8 mouse cellular contexts compared by ENCODE assay signal in the genomic region with DNA sequence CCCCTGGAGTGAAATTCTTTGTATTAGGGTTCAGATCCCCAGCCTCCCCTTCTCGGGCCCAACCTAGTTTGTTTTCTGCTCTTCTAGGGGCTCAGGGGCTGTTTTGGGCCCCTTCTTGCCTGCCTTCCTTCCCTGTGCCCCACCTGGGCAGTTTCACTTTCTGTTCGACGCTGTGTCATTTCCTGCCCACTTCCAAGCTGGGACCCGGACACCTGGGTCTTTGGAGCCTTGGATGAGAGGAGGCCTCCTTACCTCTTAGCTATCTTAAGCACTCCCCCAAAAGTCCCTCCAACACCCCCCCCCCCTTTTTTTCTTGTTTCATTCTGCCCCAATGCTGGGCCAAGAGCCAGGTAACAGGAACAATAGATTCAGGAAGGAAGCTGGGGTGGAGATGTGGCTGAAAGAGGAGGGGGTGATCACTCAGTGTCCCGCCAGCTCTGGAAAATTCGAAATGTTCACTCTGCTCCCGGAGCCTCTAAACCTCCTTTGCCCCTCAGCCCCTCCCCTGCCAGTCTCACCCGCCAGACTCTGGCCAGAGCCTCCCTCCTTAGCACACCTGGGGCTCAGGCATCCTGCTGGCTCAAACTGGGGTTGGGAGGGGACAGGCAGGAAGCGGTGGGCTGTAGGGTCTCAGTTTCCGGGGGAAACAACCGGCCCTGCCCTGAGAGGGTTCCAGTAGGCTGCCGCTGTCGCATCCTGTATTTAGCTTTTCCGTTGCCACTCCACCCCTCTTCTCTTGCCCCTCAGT. TPM values are rescaled to one million over a fixed set of nuclear protein-coding genes. Genes with fewer than 3 reads are reported as not detected.
A peak's percentile ranks its signal among the peaks of the same experiment; 100 is the strongest.
DNase-seq lines count a peak whose midpoint lies in the region; ATAC-seq and TF ChIP-seq lines count a peak whose summit lies in the region.

No protein-coding gene starts in this region.

- TF ChIP-seq CTCF in hindbrain, postnatal 0 days (IDR thresholded peaks at IDR 0.05; ENCODE audit: low read depth), result no peak
- no peak for TF ChIP-seq CTCF in liver, embryonic 14.5 days (IDR thresholded peaks at IDR 0.05; ENCODE audit: low read depth)

- TF ChIP-seq EP300 in liver, embryonic 14.5 days (IDR thresholded peaks at IDR 0.05; ENCODE audit: low read depth), result no peak

- H3K4me1 ChIP-seq in forebrain, embryonic 15.5 days, result peaks cover 35% of the 10 kb centered on the region
- peaks cover 11% of the 10 kb centered on the region; the same call in 1 of the 2 replicates for H3K4me1 ChIP-seq in hindbrain, postnatal 0 days (ENCODE audit: insufficient read depth, low read length)
- peaks cover 16 to 17% of the 10 kb centered on the region in 2 experiments for H3K4me1 ChIP-seq in liver, embryonic 14.5 days (replicated peaks; ENCODE audit: control insufficient read depth in 2 of 2, insufficient read depth in 2 of 2, low read length in 1 of 2)
- peaks cover 30% of the 10 kb centered on the region for H3K4me1 ChIP-seq in neural tube, embryonic 12.5 days

- no peaks in the 10 kb centered on the region for H3K27me3 ChIP-seq in forebrain, embryonic 15.5 days
- no peaks in the 10 kb centered on the region for H3K27me3 ChIP-seq in hindbrain, postnatal 0 days (ENCODE audit: insufficient read depth, low read length)
- no peaks in the 10 kb centered on the region for H3K27me3 ChIP-seq in liver, embryonic 14.5 days (ENCODE audit: control insufficient read depth, insufficient read depth, low read length)
- no peaks in the 10 kb centered on the region for H3K27me3 ChIP-seq in neural tube, embryonic 12.5 days (replicated peaks)

- H3K4me3 ChIP-seq in forebrain, embryonic 15.5 days, result peak overlapping the region; percentile 2; the same call in 1 of the 2 replicates
- 0 out of 2 replicates have a peak overlapping the region, but pooled peaks have one; percentile 1 for H3K4me3 ChIP-seq in hindbrain, postnatal 0 days (ENCODE audit: low read length)
- H3K4me3 ChIP-seq in liver, embryonic 14.5 days (ENCODE audit: insufficient read depth in 1 of 2, low read depth in 2 of 2, low read length in 2 of 2), result peak overlapping the region; percentile 58 to 68
- no peak overlapping the region for H3K4me3 ChIP-seq in neural tube, embryonic 12.5 days

- DNase-seq in embryo, embryonic 9.5 days (ENCODE audit: extremely low spot score), result peak; percentile 17
- no peak for DNase-seq in embryo, embryonic 11 days
- no peak for DNase-seq in hindbrain, postnatal 0 days (ENCODE audit: low spot score)
- DNase-seq in liver, embryonic 14.5 days (ENCODE audit: low read depth in 3 of 3, low spot score in 3 of 3), result no peak
- no peak for DNase-seq in layer of hippocampus, postnatal 25 days (ENCODE audit: extremely low spot score in 1 of 2, low spot score in 1 of 2)

- no peaks in the 10 kb centered on the region for H3K9me3 ChIP-seq in forebrain, embryonic 15.5 days
- H3K9me3 ChIP-seq in hindbrain, postnatal 0 days (ENCODE audit: low read length), result no peaks in the 10 kb centered on the region
- no peaks in the 10 kb centered on the region for H3K9me3 ChIP-seq in liver, embryonic 14.5 days (ENCODE audit: control insufficient read depth, low read length)
- no peaks in the 10 kb centered on the region for H3K9me3 ChIP-seq in neural tube, embryonic 12.5 days

- 41% methylated on average over 14 of the region's 14 CpGs for WGBS in forebrain, embryonic 15.5 days
- WGBS in hindbrain, postnatal 0 days, result 49% methylated on average over 14 of the region's 14 CpGs
- WGBS in liver, embryonic 14.5 days (ENCODE audit: insufficient replicate concordance), result 8% methylated on average over 14 of the region's 14 CpGs
- WGBS in neural tube, embryonic 12.5 days, result 39% methylated on average over 14 of the region's 14 CpGs

- 0 out of 2 replicates have a peak overlapping the region, but pooled peaks have one; percentile 22 for H3K27ac ChIP-seq in forebrain, embryonic 15.5 days (replicated peaks)
- 0 out of 2 replicates have a peak overlapping the region, but pooled peaks have one; percentile 11 for H3K27ac ChIP-seq in hindbrain, postnatal 0 days
- no peak overlapping the region; the same call in 1 of the 2 replicates for H3K27ac ChIP-seq in liver, embryonic 14.5 days
- H3K27ac ChIP-seq in neural tube, embryonic 12.5 days, result no peak overlapping the region

- peaks cover 14% of the 10 kb centered on the region for H3K36me3 ChIP-seq in forebrain, embryonic 15.5 days
- H3K36me3 ChIP-seq in hindbrain, postnatal 0 days (ENCODE audit: insufficient read depth, low read length), result peaks cover 8% of the 10 kb centered on the region
- H3K36me3 ChIP-seq in liver, embryonic 14.5 days (replicated peaks; ENCODE audit: control insufficient read depth, insufficient read depth, low read depth), result 0 out of 2 replicates have a peak, but pooled peaks cover under 1% of the 10 kb centered on the region
- peaks cover 38% of the 10 kb centered on the region for H3K36me3 ChIP-seq in neural tube, embryonic 12.5 days

- H3K4me2 ChIP-seq in forebrain, embryonic 15.5 days (replicated peaks), result peak overlapping the region; percentile 99
- H3K4me2 ChIP-seq in hindbrain, postnatal 0 days (ENCODE audit: low read depth, low read length), result peak overlapping the region; percentile 37
- H3K4me2 ChIP-seq in liver, embryonic 14.5 days (ENCODE audit: low read depth), result peak overlapping the region; percentile 84
- peak overlapping the region; percentile 97 for H3K4me2 ChIP-seq in neural tube, embryonic 12.5 days (replicated peaks)

- ATAC-seq in forebrain, embryonic 15.5 days (replicated peaks), result no peak
- no peak for ATAC-seq in hindbrain, postnatal 0 days
- ATAC-seq in liver, embryonic 14.5 days (ENCODE audit: insufficient read depth), result no peak
- no peak for ATAC-seq in neural tube, embryonic 12.5 days (ENCODE audit: low FRiP score, low read depth)
- no peak for ATAC-seq in cerebellum, adult (ENCODE audit: insufficient number of reproducible peaks, low FRiP score, low TSS enrichment)

- H3K9ac ChIP-seq in forebrain, embryonic 15.5 days (replicated peaks), result 0 out of 2 replicates have a peak overlapping the region, but pooled peaks have one; percentile 19
- no peak overlapping the region for H3K9ac ChIP-seq in hindbrain, postnatal 0 days (replicated peaks; ENCODE audit: low read length)
- peak overlapping the region; percentile 80 for H3K9ac ChIP-seq in liver, embryonic 14.5 days (replicated peaks)
- peak overlapping the region; percentile 8; the same call in 1 of the 2 replicates for H3K9ac ChIP-seq in neural tube, embryonic 12.5 days

RNA-seq across cellular contexts. Expression of gene Prkd2, which starts 2.5 kb away (rescaled TPM):
- 7.0 and 8.0 TPM in 2 replicates for polyA plus RNA-seq in forebrain, embryonic 15.5 days (2015; fragmentation: Nextera tagmentation; extraction: Ambion mirVana)
- total RNA-seq in hindbrain, postnatal 0 days (2014; rRNA removed), result 4.3 and 5.4 TPM in 2 replicates
- 4.3 and 4.8 TPM in 2 replicates for polyA plus RNA-seq in hindbrain, postnatal 0 days (2015; fragmentation: Nextera tagmentation; extraction: Ambion mirVana)
- 2.5 and 3.2 TPM in 2 replicates for polyA plus RNA-seq in liver, embryonic 14.5 days (2012; rRNA removed)
- polyA plus RNA-seq in liver, embryonic 14.5 days (2014; fragmentation: Nextera tagmentation; extraction: Ambion mirVana), result 1.8 and 2.2 TPM in 2 replicates
- 9.5 and 10.4 TPM in 2 replicates for polyA plus RNA-seq in neural tube, embryonic 12.5 days (2016; fragmentation: Nextera tagmentation; extraction: Ambion mirVana)
- 1 to 10 TPM; 5.2 to 6.9 TPM for total RNA-seq in layer of hippocampus, postnatal 25 days (2021)

RNA-seq across cellular contexts. Expression of gene Fkrp, which starts 28.7 kb away (rescaled TPM):
- 28.2 and 29.0 TPM in 2 replicates for polyA plus RNA-seq in forebrain, embryonic 15.5 days (2015; fragmentation: Nextera tagmentation; extraction: Ambion mirVana)
- total RNA-seq in hindbrain, postnatal 0 days (2014; rRNA removed), result 63.1 and 73.8 TPM in 2 replicates
- polyA plus RNA-seq in hindbrain, postnatal 0 days (2015; fragmentation: Nextera tagmentation; extraction: Ambion mirVana), result 45.2 and 45.4 TPM in 2 replicates
- 5.6 and 6.6 TPM in 2 replicates for polyA plus RNA-seq in liver, embryonic 14.5 days (2012; rRNA removed)
- polyA plus RNA-seq in liver, embryonic 14.5 days (2014; fragmentation: Nextera tagmentation; extraction: Ambion mirVana), result 7.2 and 8.9 TPM in 2 replicates
- 35.7 and 36.2 TPM in 2 replicates for polyA plus RNA-seq in neural tube, embryonic 12.5 days (2016; fragmentation: Nextera tagmentation; extraction: Ambion mirVana)
- total RNA-seq in layer of hippocampus, postnatal 25 days (2021), result 10 to 100 TPM; 46.7 to 47.7 TPM

RNA-seq across cellular contexts. Expression of gene Strn4, which starts 29.6 kb away (rescaled TPM):
- 185 and 193 TPM in 2 replicates for polyA plus RNA-seq in forebrain, embryonic 15.5 days (2015; fragmentation: Nextera tagmentation; extraction: Ambion mirVana)
- total RNA-seq in hindbrain, postnatal 0 days (2014; rRNA removed), result 234 and 248 TPM in 2 replicates
- polyA plus RNA-seq in hindbrain, postnatal 0 days (2015; fragmentation: Nextera tagmentation; extraction: Ambion mirVana), result 128 and 141 TPM in 2 replicates
- polyA plus RNA-seq in liver, embryonic 14.5 days (2012; rRNA removed), result 41.3 and 43.0 TPM in 2 replicates
- 27.2 and 32.2 TPM in 2 replicates for polyA plus RNA-seq in liver, embryonic 14.5 days (2014; fragmentation: Nextera tagmentation; extraction: Ambion mirVana)
- 170 and 172 TPM in 2 replicates for polyA plus RNA-seq in neural tube, embryonic 12.5 days (2016; fragmentation: Nextera tagmentation; extraction: Ambion mirVana)
- 100 to 1,000 TPM; 322 to 327 TPM for total RNA-seq in layer of hippocampus, postnatal 25 days (2021)

RNA-seq across cellular contexts. Expression of gene Dact3, which starts 29.9 kb away (rescaled TPM):
- 3.3 and 3.4 TPM in 2 replicates for polyA plus RNA-seq in forebrain, embryonic 15.5 days (2015; fragmentation: Nextera tagmentation; extraction: Ambion mirVana)
- 85.9 and 95.6 TPM in 2 replicates for total RNA-seq in hindbrain, postnatal 0 days (2014; rRNA removed)
- polyA plus RNA-seq in hindbrain, postnatal 0 days (2015; fragmentation: Nextera tagmentation; extraction: Ambion mirVana), result 7.2 TPM in 2 replicates
- polyA plus RNA-seq in liver, embryonic 14.5 days (2012; rRNA removed), result 0.68 and 0.92 TPM in 2 replicates
- polyA plus RNA-seq in liver, embryonic 14.5 days (2014; fragmentation: Nextera tagmentation; extraction: Ambion mirVana), result 0.09 and 0.14 TPM in 2 replicates
- polyA plus RNA-seq in neural tube, embryonic 12.5 days (2016; fragmentation: Nextera tagmentation; extraction: Ambion mirVana), result 9.0 and 10.2 TPM in 2 replicates
- 100 to 1,000 TPM; 150 to 160 TPM for total RNA-seq in layer of hippocampus, postnatal 25 days (2021)

RNA-seq across cellular contexts. Expression of gene Gng8, which starts 46.3 kb away (rescaled TPM):
- 4.4 TPM in 2 replicates for polyA plus RNA-seq in forebrain, embryonic 15.5 days (2015; fragmentation: Nextera tagmentation; extraction: Ambion mirVana)
- total RNA-seq in hindbrain, postnatal 0 days (2014; rRNA removed), result 4.1 TPM in 1 of 2 replicates, not detected in the other
- 0.62 and 4.7 TPM in 2 replicates for polyA plus RNA-seq in hindbrain, postnatal 0 days (2015; fragmentation: Nextera tagmentation; extraction: Ambion mirVana)
- 0.44 and 0.47 TPM in 2 replicates for polyA plus RNA-seq in liver, embryonic 14.5 days (2012; rRNA removed)
- polyA plus RNA-seq in liver, embryonic 14.5 days (2014; fragmentation: Nextera tagmentation; extraction: Ambion mirVana), result not detected in 2 replicates
- 8.4 and 9.6 TPM in 2 replicates for polyA plus RNA-seq in neural tube, embryonic 12.5 days (2016; fragmentation: Nextera tagmentation; extraction: Ambion mirVana)
- 1 to 10 TPM; 2.5 to 3.2 TPM for total RNA-seq in layer of hippocampus, postnatal 25 days (2021)

Comparison
In these comparisons a context has a peak if more than half of its experiments do, and no peak if none do; other contexts are left out.
1. H3K27ac ChIP-seq: peak in forebrain, embryonic 15.5 days (single experiment) and hindbrain, postnatal 0 days (single experiment); none in liver, embryonic 14.5 days (single experiment) and neural tube, embryonic 12.5 days (single experiment).
2. H3K4me2 ChIP-seq: peak in every context shown above with its lines; median percentile 99 in forebrain, embryonic 15.5 days; 97 in neural tube, embryonic 12.5 days; 84 in liver, embryonic 14.5 days; 37 in hindbrain, postnatal 0 days.